Mouse (Mus musculus): Measurements from ENCODE around the gene Axdnd1. TPM values are rescaled to one million over a fixed set of nuclear protein-coding genes. Genes with fewer than 3 reads are reported as not detected.
A peak's percentile ranks its signal among the peaks of the same experiment; 100 is the strongest.
"Not testable (repeated sequence)": the region's sequence is repeated elsewhere in the genome, so short reads cannot be mapped to it uniquely, and the experiment has no call there.

Axdnd1 gene
- total RNA-seq, 2 experiments from 2014 or later = 0.78 to 1.1 TPM

DNA sequence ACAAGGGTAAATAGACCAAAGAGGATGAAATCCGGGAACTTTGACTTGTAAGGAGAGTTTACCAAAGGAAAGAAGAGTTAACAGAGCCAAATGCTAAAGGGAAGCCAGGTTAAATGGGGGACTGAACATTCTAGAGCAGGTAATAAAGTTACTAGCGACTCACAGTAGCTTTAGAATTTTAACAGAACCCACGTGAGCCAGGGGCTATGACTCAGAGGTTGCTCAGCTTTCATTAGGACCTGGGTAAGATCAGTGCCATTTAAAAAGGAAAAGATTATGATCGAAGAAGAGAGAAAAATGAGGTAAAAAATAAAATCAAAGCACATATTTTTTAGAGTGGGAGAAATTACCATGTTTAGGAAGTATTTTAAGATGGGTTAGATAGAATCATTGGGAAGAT lies 80.1 kb downstream of the Axdnd1 start:
- DNase-seq = no peak

DNA sequence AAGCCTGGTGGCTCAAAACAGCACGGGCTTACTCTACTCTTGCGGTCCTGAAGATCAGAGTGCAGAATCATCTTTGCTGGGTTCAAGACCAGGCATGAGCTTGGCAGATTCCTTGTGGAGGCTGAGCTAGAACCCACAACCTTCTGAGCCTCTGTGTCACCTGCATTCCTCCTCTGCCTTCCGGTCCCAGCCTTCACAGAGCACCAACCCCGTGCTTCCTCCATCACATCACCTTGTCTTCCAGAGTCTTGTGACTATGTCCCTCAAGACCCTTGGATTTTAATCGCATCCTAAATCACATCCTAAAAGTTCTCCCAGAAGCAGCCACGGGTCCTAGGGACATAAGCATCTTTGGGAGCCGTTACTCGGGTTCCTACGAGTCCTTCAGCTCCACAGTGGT lies 97.8 kb downstream of the Axdnd1 start:
- no peak for DNase-seq

DNA sequence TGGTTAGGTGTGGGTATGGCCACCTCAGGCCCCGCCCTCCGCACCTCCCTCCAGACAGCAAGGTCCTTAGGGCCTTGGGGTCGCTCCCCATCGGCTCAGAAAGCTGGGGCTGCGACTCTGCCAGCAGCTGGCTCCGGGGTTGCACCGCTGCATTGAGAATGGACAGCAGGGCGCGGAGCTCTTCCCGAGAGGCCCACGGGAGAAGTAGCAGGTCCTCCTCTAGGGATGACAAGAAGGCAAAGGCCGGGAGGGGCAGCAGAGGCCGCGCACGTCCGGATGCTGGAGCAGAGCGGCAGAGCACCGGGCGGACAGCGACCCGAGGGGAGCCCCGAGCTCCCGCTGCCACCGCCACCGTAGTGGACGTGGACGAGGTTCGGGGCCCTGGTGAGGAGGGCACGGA lies 110.3 kb downstream of the Axdnd1 start, which contains the start of gene Nphs2:
Gene Nphs2 (plus strand): TSS at position 98 of the 400 bp plus-strand sequence.
- DNase-seq = peak; percentile 26

GRCm38 (mm10) chr1:156308595-156308994 lies 112.4 kb downstream of the Axdnd1 start:
- DNase-seq = no peak

DNA sequence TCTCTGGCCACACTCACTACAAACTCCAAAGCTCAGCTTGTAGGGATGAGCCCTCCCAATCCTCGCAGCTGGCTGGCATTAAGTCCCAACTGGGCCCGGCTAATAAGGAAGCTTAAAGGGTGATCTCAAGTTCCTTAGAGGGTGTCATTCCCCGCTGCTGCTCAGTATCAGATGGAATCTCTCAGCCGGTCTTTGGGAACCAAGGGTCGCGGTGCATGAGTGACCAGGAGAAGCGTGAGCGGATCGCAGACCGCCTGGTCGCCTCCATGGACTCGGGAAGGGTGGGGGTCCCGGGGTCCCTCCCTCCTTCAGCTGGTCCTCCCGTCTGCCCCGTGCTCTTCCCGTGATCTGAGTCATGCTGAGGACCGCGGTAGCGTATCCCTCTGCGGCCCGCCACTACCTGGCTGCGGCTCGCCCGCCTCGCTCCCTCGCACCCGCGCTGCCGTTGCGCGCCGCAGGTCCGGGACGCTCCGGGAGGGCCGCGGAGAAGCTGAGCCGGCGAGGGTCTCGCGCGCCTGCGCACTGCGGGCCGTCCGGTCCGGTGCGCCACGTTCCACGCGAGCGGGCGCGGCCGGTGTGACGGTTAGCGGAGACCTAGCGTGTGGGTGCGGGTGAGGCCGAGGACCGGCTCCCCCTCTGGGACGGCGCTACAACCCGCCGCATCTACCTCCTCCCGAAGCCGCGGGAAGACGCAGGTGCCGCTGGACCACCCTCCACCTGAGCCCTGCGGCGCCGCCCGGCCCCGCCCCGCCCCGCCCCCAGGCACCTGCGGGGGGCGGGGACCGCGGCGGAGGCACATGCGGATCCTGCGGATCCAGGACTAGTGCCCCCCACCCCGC lies 117.8 kb downstream of the Axdnd1 start, which contains the start of gene Tdrd5:
Gene Tdrd5 (minus strand): TSS at position 754 of the 839 bp plus-strand sequence.
- DNase-seq = peak; percentile 18

GRCm38 (mm10) chr1:156290016-156290415 lies 130.9 kb downstream of the Axdnd1 start:
- no peak for DNase-seq

DNA sequence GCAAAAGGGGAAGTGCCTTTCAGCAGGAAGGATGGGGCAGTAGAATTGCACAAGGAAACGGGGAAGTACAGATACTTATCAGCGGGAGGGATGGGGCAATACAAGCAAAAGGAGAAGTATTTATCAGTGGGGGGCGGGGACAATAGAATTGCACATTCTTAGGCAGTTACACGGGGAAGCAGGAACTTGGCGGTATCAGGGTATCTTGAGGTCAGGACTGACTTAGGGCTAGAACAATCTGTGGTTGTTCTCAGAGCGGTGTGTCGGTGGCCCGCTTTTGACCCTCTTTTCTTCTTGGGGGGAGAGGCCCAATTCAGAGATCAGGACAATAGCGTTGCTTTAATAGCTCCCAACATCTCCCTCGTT lies 131.8 kb downstream of the Axdnd1 start:
- DNase-seq = not testable (repeated sequence)

- DNase-seq = no peak
Measured at GRCm38 (mm10) chr1:156288556-156289221, 132.3 kb downstream of the Axdnd1 start.

DNA sequence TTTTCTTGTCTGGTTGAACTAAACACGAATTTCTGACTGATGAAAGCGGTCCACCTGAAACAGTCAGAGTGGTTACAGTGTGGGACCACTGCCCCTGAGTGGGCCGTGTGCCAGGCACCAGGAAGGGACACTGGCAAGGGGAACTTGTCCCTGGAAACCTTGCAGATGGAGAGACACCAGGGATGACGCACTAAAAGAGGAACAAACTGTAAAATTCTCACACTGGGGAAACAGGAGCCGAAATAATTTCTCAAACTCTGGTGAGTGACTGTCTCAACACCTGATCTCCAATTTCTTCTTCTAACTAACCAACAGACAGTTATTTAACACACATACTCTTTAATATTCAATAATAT lies 135.4 kb downstream of the Axdnd1 start:
- DNase-seq = no peak

- no peak for DNase-seq
Measured at GRCm38 (mm10) chr1:156284851-156285540, 136.0 kb downstream of the Axdnd1 start.

DNA sequence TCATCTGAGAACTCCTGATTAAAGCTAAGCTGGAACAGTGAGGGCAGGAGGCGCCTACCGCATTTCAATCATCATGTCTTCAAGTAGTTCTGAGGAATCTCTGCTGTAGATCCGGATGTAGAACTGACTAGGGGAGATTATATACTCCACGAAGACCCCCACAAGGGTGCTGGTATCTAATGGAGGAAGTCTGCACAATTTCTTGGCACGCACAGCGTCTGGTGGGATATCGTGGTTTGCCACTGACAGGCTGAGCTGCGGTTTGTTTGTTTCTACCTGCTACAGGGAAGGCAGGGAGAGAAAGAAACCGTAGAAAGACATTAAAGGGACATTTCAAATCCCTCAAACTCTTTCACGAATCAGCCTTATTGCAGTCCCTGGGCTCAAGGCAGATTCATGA lies 136.8 kb downstream of the Axdnd1 start:
- no peak for DNase-seq

DNA sequence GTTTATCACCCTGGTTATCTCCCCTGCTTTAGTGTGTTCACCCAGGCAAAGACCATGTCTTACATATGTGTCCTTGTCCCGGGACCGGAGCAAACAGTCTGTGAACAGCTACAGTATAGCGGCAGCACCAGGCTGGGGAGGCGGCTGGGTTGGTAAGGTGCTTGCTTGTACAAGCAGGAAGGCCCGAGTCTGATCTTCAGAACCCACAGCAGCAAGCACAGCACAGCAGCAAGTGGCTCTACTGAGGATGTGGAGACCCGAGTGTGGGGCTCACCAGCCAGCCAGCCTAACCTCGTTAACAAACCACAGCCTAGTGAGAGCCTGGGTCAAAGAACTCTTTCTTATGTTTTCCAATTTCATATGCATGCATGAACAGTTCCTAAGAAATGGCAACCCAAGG lies 140.8 kb downstream of the Axdnd1 start:
- DNase-seq = no peak

DNA sequence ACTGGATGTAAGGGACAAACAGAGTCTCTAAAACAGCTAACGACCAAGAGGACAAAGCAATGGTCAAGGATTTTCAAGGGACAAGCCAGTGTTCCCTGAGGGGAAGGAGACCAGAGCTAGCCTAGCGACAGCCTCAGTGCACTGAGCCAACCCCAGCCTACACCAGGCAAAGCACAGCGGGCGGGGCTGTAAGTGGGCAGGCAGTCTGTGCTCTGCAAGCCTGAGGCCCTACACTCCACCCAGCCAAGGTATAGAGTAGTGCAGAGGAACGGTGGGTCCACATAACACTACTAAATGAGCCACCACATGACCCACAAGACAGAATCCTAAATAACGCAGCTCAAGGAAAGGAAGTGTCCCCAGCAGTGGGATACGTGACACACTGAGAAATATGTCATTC lies 147.3 kb downstream of the Axdnd1 start:
- DNase-seq = no peak

Other genes starting within 250 kb of the Axdnd1 start
- gene Fam163a, start 216.1 kb downstream of the Axdnd1 start, total RNA-seq (2021) = 10 to 100 TPM; 10.4 to 14.3 TPM
- under 1 TPM in 1 of 2 experiments, not detected in 1; 0.21 TPM for gene Tdrd5, start 117.5 kb downstream of the Axdnd1 start, total RNA-seq (2021)
- not detected for gene Nphs2, start 110.4 kb downstream of the Axdnd1 start, total RNA-seq (2021)
- gene Gm2000, start 55.1 kb downstream of the Axdnd1 start, total RNA-seq (2021) = 100 to 1,000 TPM; 689 to 701 TPM
- gene Soat1, start 53.2 kb upstream of the Axdnd1 start, total RNA-seq (2021) = 100 to 1,000 TPM; 353 to 427 TPM
- gene Gm10031, start 102.9 kb upstream of the Axdnd1 start, total RNA-seq (2021) = 10 to 100 TPM; 34.8 to 39.6 TPM
- gene Abl2, start 137.6 kb upstream of the Axdnd1 start, total RNA-seq (2021) = 10 to 100 TPM; 18.9 to 19.9 TPM